Mouse (Mus musculus) megakaryocyte, embryonic 14.5 days (primary cell): ENCODE measurements at regions not wholly inside any gene's neighbourhood (a gene's known extent, or its start where the extent isn't known, plus 50 kb on each side); places are given as distances from the start of the nearest gene placed in this dataset.

Experiments
- FLI1 ChIP-seq: IDR thresholded peaks from 2 replicates; pipeline ENCODE4 v1.6.1; 2012; ENCODE audit warnings: low read length, inconsistent platforms, mixed read lengths
- GATA1 ChIP-seq: IDR thresholded peaks from 3 replicates; pipeline ENCODE4 v1.6.1; 2012; ENCODE audit warnings: mixed read lengths, low read length, inconsistent platforms, borderline replicate concordance

DNA sequence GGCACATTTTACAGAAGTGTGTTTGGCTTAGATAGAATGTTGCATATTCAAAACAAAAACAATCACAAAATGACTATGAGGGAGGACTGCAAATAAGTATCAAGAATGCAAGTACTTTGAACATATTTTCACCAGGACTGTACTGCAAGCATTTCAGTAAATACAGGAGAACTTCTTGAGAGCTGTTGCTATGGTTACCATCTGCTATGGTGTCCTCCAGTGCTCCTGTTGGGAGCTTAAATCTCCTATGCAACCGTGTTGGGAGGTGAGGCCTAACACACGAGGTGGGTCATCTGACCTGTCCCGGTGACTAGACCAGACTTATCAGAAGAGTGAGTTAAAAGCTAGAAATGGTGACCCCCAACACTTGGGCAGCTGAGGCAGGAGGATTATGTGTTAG lies 253.9 kb downstream of the 1500009L16Rik start:
- TF ChIP-seq FLI1, result no peak
- TF ChIP-seq GATA1, result no peak
